Mouse (Mus musculus) spleen, adult 2 months (tissue): ENCODE measurements around the gene Tcaim.

Experiments used
- CTCF ChIP-seq: fragments of 200-500 bp; IDR thresholded peaks from 2 replicates; pipeline ENCODE4 v1.5.1; 2011; ENCODE audit warnings: mild to moderate bottlenecking, inconsistent platforms; ENCODE audit not compliant: insufficient read depth, insufficient read length, insufficient replicate concordance; ENCODE audit errors: extremely low read depth
- POLR2A ChIP-seq: fragments of 200-500 bp; IDR thresholded peaks from 2 replicates; pipeline ENCODE4 v1.6.1; 2011; ENCODE audit warnings: low read depth, low read length, inconsistent platforms

GRCm38 (mm10) chr9:122829826-122830380, 24.6 kb downstream of the Tcaim start:
- TF ChIP-seq POLR2A (no peak), CTCF (no peak)
